Comparison of ENCODE assay signal across 19 mouse cellular contexts in the genomic region with DNA sequence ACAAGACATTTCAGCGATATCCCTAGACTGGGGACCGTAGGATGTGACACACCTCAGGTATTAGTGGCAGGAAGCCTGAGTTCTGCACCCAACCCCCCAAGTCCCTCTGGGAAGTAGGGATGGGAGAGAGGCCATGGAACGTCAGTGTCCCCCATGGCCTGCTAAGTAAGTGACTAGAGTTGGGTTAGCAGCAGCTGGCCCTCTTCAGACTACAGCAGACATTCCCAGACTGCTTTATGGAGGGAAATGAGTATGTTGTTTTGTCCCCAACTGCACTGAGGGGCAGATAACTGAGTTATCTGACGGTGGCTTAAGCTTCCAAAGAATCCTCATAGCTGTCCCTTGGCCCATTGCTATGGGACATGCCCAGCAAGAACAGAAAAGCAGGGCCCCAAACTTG.
DNase-seq lines count a peak whose midpoint lies in the region; ATAC-seq lines count a peak whose summit lies in the region.
"Had no signal": no experiment of that assay in that cellular context is flagged by ENCODE, and none has a peak within 500 bp of the region (broad histone marks: within the 10 kb centered on the region; RNA-seq: fewer than 3 reads in every experiment).

No protein-coding gene starts in this region.

- H3K27me3 ChIP-seq in forebrain, embryonic 10.5 days (ENCODE audit: poor library complexity, severe bottlenecking), result no peaks in the 10 kb centered on the region
- H3K27me3 ChIP-seq in forebrain, embryonic 11.5 days (ENCODE audit: control insufficient read depth, insufficient read depth, low read length), result no peaks in the 10 kb centered on the region
- no peaks in the 10 kb centered on the region for H3K27me3 ChIP-seq in kidney, embryonic 16.5 days (ENCODE audit: insufficient read depth, low read length)
- no peaks in the 10 kb centered on the region for H3K27me3 ChIP-seq in kidney, embryonic 14.5 days (ENCODE audit: control insufficient read depth, insufficient read depth, low read length)
- no peaks in the 10 kb centered on the region for H3K27me3 ChIP-seq in midbrain, embryonic 12.5 days
- H3K27me3 ChIP-seq in midbrain, embryonic 15.5 days (replicated peaks), result no peaks in the 10 kb centered on the region
- H3K27me3 ChIP-seq: forebrain, embryonic 15.5 days; heart, embryonic 12.5 days had no signal

- H3K9ac ChIP-seq in forebrain, embryonic 11.5 days (ENCODE audit: low read length), result no peak overlapping the region
- H3K9ac ChIP-seq in kidney, embryonic 16.5 days (replicated peaks; ENCODE audit: low read length), result no peak overlapping the region
- H3K9ac ChIP-seq in kidney, embryonic 14.5 days (ENCODE audit: low read depth, low read length), result no peak overlapping the region
- no peak overlapping the region for H3K9ac ChIP-seq in midbrain, embryonic 12.5 days (replicated peaks)
- no peak overlapping the region for H3K9ac ChIP-seq in midbrain, embryonic 15.5 days
- H3K9ac ChIP-seq: forebrain, embryonic 15.5 days; heart, embryonic 12.5 days had no signal

- WGBS in forebrain, embryonic 10.5 days, result 80% methylated on average over 4 of the region's 4 CpGs
- 83% methylated on average over 4 of the region's 4 CpGs for WGBS in forebrain, embryonic 11.5 days
- WGBS in kidney, embryonic 16.5 days, result 64% methylated on average over 4 of the region's 4 CpGs
- 50% methylated on average over 4 of the region's 4 CpGs for WGBS in kidney, embryonic 14.5 days
- WGBS in midbrain, embryonic 12.5 days, result 73% methylated on average over 4 of the region's 4 CpGs
- 87% methylated on average over 4 of the region's 4 CpGs for WGBS in midbrain, embryonic 15.5 days

- no peak for DNase-seq in forebrain, embryonic 10.5 days (ENCODE audit: extremely low spot score, low spot score)
- no peak for DNase-seq in forebrain, embryonic 11.5 days (ENCODE audit: low spot score)
- no peak for DNase-seq in kidney, adult 11 months
- DNase-seq in kidney, postnatal 4 days, result peak; percentile 24 to 27
- DNase-seq: adrenal gland, adult 8-10 months; adrenal gland, postnatal 36 days; B cell, adult 2 months; cerebellum, adult 2 months; gastrocnemius, postnatal 10 days; heart, adult 18-20 months had no signal

- H3K4me3 ChIP-seq in forebrain, embryonic 10.5 days, result no peak overlapping the region
- H3K4me3 ChIP-seq in forebrain, embryonic 11.5 days (ENCODE audit: low read depth, low read length), result no peak overlapping the region
- no peak overlapping the region for H3K4me3 ChIP-seq in kidney, embryonic 16.5 days (ENCODE audit: low read length)
- no peak overlapping the region for H3K4me3 ChIP-seq in kidney, embryonic 14.5 days (ENCODE audit: low read length)
- no peak overlapping the region for H3K4me3 ChIP-seq in midbrain, embryonic 12.5 days
- H3K4me3 ChIP-seq in midbrain, embryonic 15.5 days, result no peak overlapping the region
- H3K4me3 ChIP-seq: embryonic facial prominence, embryonic 10.5 days; forebrain, embryonic 15.5 days; heart, embryonic 12.5 days had no signal

- no peaks in the 10 kb centered on the region for H3K9me3 ChIP-seq in forebrain, embryonic 10.5 days
- no peaks in the 10 kb centered on the region for H3K9me3 ChIP-seq in forebrain, embryonic 11.5 days (ENCODE audit: control insufficient read depth, low read length)
- no peaks in the 10 kb centered on the region for H3K9me3 ChIP-seq in kidney, embryonic 16.5 days (ENCODE audit: low read length)
- H3K9me3 ChIP-seq in kidney, embryonic 14.5 days (ENCODE audit: control insufficient read depth, low read length), result no peaks in the 10 kb centered on the region
- no peaks in the 10 kb centered on the region for H3K9me3 ChIP-seq in midbrain, embryonic 12.5 days
- H3K9me3 ChIP-seq in midbrain, embryonic 15.5 days, result no peaks in the 10 kb centered on the region
- H3K9me3 ChIP-seq: embryonic facial prominence, embryonic 10.5 days; forebrain, embryonic 15.5 days; G1E; heart, embryonic 12.5 days had no signal

- 0 out of 2 replicates have a peak overlapping the region, but pooled peaks have one; percentile 26 for H3K27ac ChIP-seq in forebrain, embryonic 10.5 days
- no peak overlapping the region for H3K27ac ChIP-seq in forebrain, embryonic 11.5 days (ENCODE audit: low read depth, low read length)
- H3K27ac ChIP-seq in kidney, embryonic 16.5 days (ENCODE audit: low read length), result peak overlapping the region; percentile 47; the same call in 1 of the 2 replicates
- no peak overlapping the region for H3K27ac ChIP-seq in kidney, embryonic 14.5 days (ENCODE audit: low read depth, low read length)
- peak overlapping the region; percentile 49 for H3K27ac ChIP-seq in midbrain, embryonic 12.5 days (replicated peaks)
- no peak overlapping the region for H3K27ac ChIP-seq in midbrain, embryonic 15.5 days
- H3K27ac ChIP-seq: embryonic facial prominence, embryonic 10.5 days; forebrain, embryonic 15.5 days had no signal

- H3K4me2 ChIP-seq in forebrain, embryonic 11.5 days (ENCODE audit: low read depth, low read length, severe bottlenecking), result no peak overlapping the region
- no peak overlapping the region for H3K4me2 ChIP-seq in kidney, embryonic 16.5 days (replicated peaks; ENCODE audit: low read depth, low read length)
- H3K4me2 ChIP-seq in kidney, embryonic 14.5 days (replicated peaks; ENCODE audit: low read depth, low read length), result no peak overlapping the region
- H3K4me2 ChIP-seq in midbrain, embryonic 12.5 days (replicated peaks), result no peak overlapping the region
- no peak overlapping the region for H3K4me2 ChIP-seq in midbrain, embryonic 15.5 days
- H3K4me2 ChIP-seq: forebrain, embryonic 15.5 days; heart, embryonic 12.5 days had no signal

- H3K4me1 ChIP-seq in forebrain, embryonic 10.5 days, result peaks cover 7% of the 10 kb centered on the region
- no peaks in the 10 kb centered on the region for H3K4me1 ChIP-seq in forebrain, embryonic 11.5 days (replicated peaks; ENCODE audit: control insufficient read depth, insufficient read depth, low read length)
- H3K4me1 ChIP-seq in kidney, embryonic 16.5 days (ENCODE audit: insufficient read depth, low read length), result no peaks in the 10 kb centered on the region
- H3K4me1 ChIP-seq in kidney, embryonic 14.5 days (ENCODE audit: control insufficient read depth, insufficient read depth, low read length), result no peaks in the 10 kb centered on the region
- peaks cover 9% of the 10 kb centered on the region; the same call in 1 of the 2 replicates for H3K4me1 ChIP-seq in midbrain, embryonic 12.5 days
- H3K4me1 ChIP-seq in midbrain, embryonic 15.5 days, result no peaks in the 10 kb centered on the region
- H3K4me1 ChIP-seq: forebrain, embryonic 15.5 days had no signal

- no peak for ATAC-seq in forebrain, embryonic 11.5 days (replicated peaks; ENCODE audit: low FRiP score)
- ATAC-seq in kidney, embryonic 16.5 days (ENCODE audit: low FRiP score, low TSS enrichment), result 0 out of 2 replicates have a peak, but pooled peaks have one; percentile 51
- no peak for ATAC-seq in kidney, embryonic 14.5 days (ENCODE audit: low FRiP score, low TSS enrichment)
- ATAC-seq in midbrain, embryonic 12.5 days (ENCODE audit: low FRiP score, low read depth), result no peak
- no peak for ATAC-seq in midbrain, embryonic 15.5 days (replicated peaks)
- ATAC-seq: CD4-positive, CD25-positive, alpha-beta regulatory T cell, adult 4 months; forebrain, embryonic 15.5 days had no signal

- H3K36me3 ChIP-seq in forebrain, embryonic 10.5 days (replicated peaks), result no peaks in the 10 kb centered on the region
- H3K36me3 ChIP-seq in forebrain, embryonic 11.5 days (ENCODE audit: control insufficient read depth, insufficient read depth, low read length), result no peaks in the 10 kb centered on the region
- H3K36me3 ChIP-seq in kidney, embryonic 16.5 days (ENCODE audit: insufficient read depth, low read length), result no peaks in the 10 kb centered on the region
- no peaks in the 10 kb centered on the region for H3K36me3 ChIP-seq in kidney, embryonic 14.5 days (ENCODE audit: control insufficient read depth, insufficient read depth, low read length)
- H3K36me3 ChIP-seq in midbrain, embryonic 12.5 days, result no peaks in the 10 kb centered on the region
- H3K36me3 ChIP-seq in midbrain, embryonic 15.5 days (replicated peaks), result no peaks in the 10 kb centered on the region
- H3K36me3 ChIP-seq: embryonic facial prominence, embryonic 10.5 days; forebrain, embryonic 15.5 days; G1E; heart, embryonic 12.5 days had no signal

Comparison
In these comparisons a context has a peak if more than half of its experiments do, and no peak if none do; other contexts are left out.
1. DNase-seq: peak in kidney, postnatal 4 days (2 of 2); none in forebrain, embryonic 10.5 days (single experiment), forebrain, embryonic 11.5 days (single experiment) and kidney, adult 11 months (single experiment).
2. H3K27ac ChIP-seq: peak in forebrain, embryonic 10.5 days (single experiment), kidney, embryonic 16.5 days (single experiment) and midbrain, embryonic 12.5 days (single experiment); none in forebrain, embryonic 11.5 days (single experiment), kidney, embryonic 14.5 days (single experiment) and midbrain, embryonic 15.5 days (single experiment).